In genomic region chr9:32789306-32789705, GRCm38 (mm10) we compare ENCODE assay signal across 11 mouse cellular contexts.
DNase-seq lines count a peak whose midpoint lies in the region; ATAC-seq lines count a peak whose summit lies in the region.
"Had no signal": no experiment of that assay in that cellular context is flagged by ENCODE, and none has a peak within 500 bp of the region (broad histone marks: within the 10 kb centered on the region; RNA-seq: fewer than 3 reads in every experiment).

No protein-coding gene starts in this region.

- DNase-seq in cerebellum, adult 9-11 months = peak; percentile 5
- peak; percentile 32 for DNase-seq in left cerebral cortex, postnatal 4 days
- no peak for DNase-seq in left cerebral cortex, adult 9 months (ENCODE audit: low spot score in 2 of 2)
- peak; percentile 54 to 74 for DNase-seq in gastrocnemius, postnatal 36 days
- DNase-seq in lung, postnatal 4 days = peak; percentile 40 to 53
- no peak for DNase-seq in left cerebral cortex, postnatal 36 days (ENCODE audit: low spot score in 2 of 2)
- DNase-seq: B cell, adult 2 months; lung, embryonic 14.5 days had no signal

- H3K27ac ChIP-seq in forebrain, embryonic 12.5 days = no peak overlapping the region
- H3K27ac ChIP-seq: embryonic facial prominence, embryonic 13.5 days had no signal

- H3K9me3 ChIP-seq in forebrain, embryonic 12.5 days = no peaks in the 10 kb centered on the region
- H3K9me3 ChIP-seq: embryonic facial prominence, embryonic 13.5 days had no signal

- intact Hi-C loops in left cerebral cortex, postnatal 4 days (cut with DNase I) = no loop called here
- intact Hi-C loops in gastrocnemius, postnatal 36 days (cut with DNase I) = no loop called here
- intact Hi-C loops in left cerebral cortex, postnatal 36 days (cut with DNase I) = no loop called here

- H3K4me1 ChIP-seq in forebrain, embryonic 12.5 days = peaks cover 7% of the 10 kb centered on the region

- no peak for ATAC-seq in cerebellum, adult (ENCODE audit: insufficient number of reproducible peaks, low FRiP score, low TSS enrichment)
- no peak for ATAC-seq in forebrain, embryonic 12.5 days (ENCODE audit: low FRiP score)

- no peaks in the 10 kb centered on the region for H3K27me3 ChIP-seq in forebrain, embryonic 12.5 days
- H3K27me3 ChIP-seq: embryonic facial prominence, embryonic 13.5 days had no signal

- H3K9ac ChIP-seq in forebrain, embryonic 12.5 days = no peak overlapping the region
- H3K9ac ChIP-seq: embryonic facial prominence, embryonic 13.5 days; lung, embryonic 14.5 days had no signal

- H3K36me3 ChIP-seq in forebrain, embryonic 12.5 days (replicated peaks) = no peaks in the 10 kb centered on the region
- H3K36me3 ChIP-seq: embryonic facial prominence, embryonic 13.5 days had no signal

- no peak overlapping the region for H3K4me3 ChIP-seq in forebrain, embryonic 12.5 days (replicated peaks)
- H3K4me3 ChIP-seq: embryonic facial prominence, embryonic 13.5 days had no signal

- no peak overlapping the region for H3K4me2 ChIP-seq in forebrain, embryonic 12.5 days
- H3K4me2 ChIP-seq: embryonic facial prominence, embryonic 13.5 days; lung, embryonic 14.5 days had no signal

- 81% methylated on average over 7 of the region's 7 CpGs for WGBS in forebrain, embryonic 12.5 days

Comparison
In these comparisons a context has a peak if more than half of its experiments do, and no peak if none do; other contexts are left out.
1. DNase-seq: peak in cerebellum, adult 9-11 months (single experiment), left cerebral cortex, postnatal 4 days (single experiment), gastrocnemius, postnatal 36 days (2 of 2) and lung, postnatal 4 days (2 of 2); none in left cerebral cortex, adult 9 months (0 of 2) and left cerebral cortex, postnatal 36 days (0 of 2).